Mouse (Mus musculus): Measurements from ENCODE around the gene Ptp4a2. TPM values are rescaled to one million over a fixed set of nuclear protein-coding genes. Genes with fewer than 3 reads are reported as not detected.
"Not testable (repeated sequence)": the region's sequence is repeated elsewhere in the genome, so short reads cannot be mapped to it uniquely, and the experiment has no call there.

The Ptp4a2 gene
- polyA plus RNA-seq, 1 experiment from 2014 or later = 289 TPM

GRCm38 (mm10) chr4:129882555-129883293, 71.7 kb downstream of the Ptp4a2 start:
- H3K4me3 ChIP-seq (ENCODE audit: low read length) = no peak overlapping the region; the same call in 1 of the 2 replicates
- H3K27me3 ChIP-seq (replicated peaks; ENCODE audit: control insufficient read depth, insufficient read depth, low read length) = no peaks in the 10 kb centered on the region
- peak overlapping the region; percentile 83 for H3K27ac ChIP-seq (ENCODE audit: low read length)
- H3K4me1 ChIP-seq (ENCODE audit: control insufficient read depth, insufficient read depth, low read length) = peaks cover 26% of the 10 kb centered on the region
- H3K9ac ChIP-seq (ENCODE audit: low read depth, low read length) = peak overlapping the region; percentile 45; the same call in 1 of the 2 replicates
- H3K36me3 ChIP-seq (ENCODE audit: control insufficient read depth, insufficient read depth, low read length) = no peaks in the 10 kb centered on the region
- H3K9me3 ChIP-seq (ENCODE audit: control insufficient read depth, low read length) = no peaks in the 10 kb centered on the region
- peak; percentile 39; the same call in 1 of the 2 replicates for ATAC-seq
- peak overlapping the region; percentile 26 for H3K4me2 ChIP-seq (ENCODE audit: low read depth, low read length)
- WGBS = 27% methylated on average over 11 of the region's 11 CpGs

DNA sequence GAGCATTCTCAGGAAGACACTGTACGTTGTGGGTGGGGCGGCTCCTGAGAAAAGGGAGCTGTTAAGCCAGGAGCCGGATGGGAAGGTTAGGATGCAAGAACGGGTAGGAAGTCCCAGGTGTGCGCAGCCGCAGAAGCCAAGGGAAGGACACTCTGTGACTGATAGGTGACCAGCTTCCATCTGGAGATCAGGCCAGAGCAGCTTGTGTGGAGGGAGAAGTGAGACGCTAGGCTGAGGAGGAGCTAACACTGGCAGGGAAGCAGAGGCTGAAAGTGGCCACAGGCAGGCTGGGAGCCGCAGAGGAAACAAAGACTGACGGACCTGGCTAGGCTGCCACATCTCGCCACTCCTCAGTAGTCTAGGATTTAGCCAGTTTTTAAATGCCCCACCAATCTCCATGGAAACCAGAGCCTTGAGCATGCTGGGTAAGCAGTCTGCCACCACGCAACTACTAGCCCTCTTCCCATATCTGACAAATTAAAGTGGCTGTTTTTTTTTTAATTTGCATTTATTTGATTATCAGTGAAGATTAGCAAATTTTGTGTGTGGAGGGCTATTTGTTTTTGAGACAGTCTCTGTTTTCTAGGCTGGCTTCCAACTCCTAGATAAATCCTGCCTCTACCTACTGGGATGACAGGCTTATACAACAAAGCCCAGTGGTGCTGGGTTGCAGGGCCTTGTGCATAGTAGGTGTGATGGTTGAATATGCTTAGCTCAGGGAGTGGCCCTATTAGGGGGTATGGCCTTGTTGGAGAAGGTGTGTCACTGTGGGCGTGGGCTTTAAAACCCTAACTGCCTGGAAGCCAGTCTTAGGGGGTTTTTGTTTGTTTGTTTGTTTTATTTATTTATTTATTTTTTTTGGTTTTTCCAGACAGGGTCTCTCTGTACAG, 73.3 kb downstream of the Ptp4a2 start:
- H3K36me3 ChIP-seq (ENCODE audit: control insufficient read depth, insufficient read depth, low read length) = no peaks in the 10 kb centered on the region
- WGBS = 79% methylated on average over 12 of the region's 12 CpGs
- H3K27me3 ChIP-seq (replicated peaks; ENCODE audit: control insufficient read depth, insufficient read depth, low read length) = no peaks in the 10 kb centered on the region
- H3K4me2 ChIP-seq (ENCODE audit: low read depth, low read length) = no peak overlapping the region
- no peak for ATAC-seq
- peaks cover 23% of the 10 kb centered on the region for H3K4me1 ChIP-seq (ENCODE audit: control insufficient read depth, insufficient read depth, low read length)
- H3K4me3 ChIP-seq (ENCODE audit: low read length) = no peak overlapping the region
- no peak overlapping the region for H3K27ac ChIP-seq (ENCODE audit: low read length)
- no peak overlapping the region for H3K9ac ChIP-seq (ENCODE audit: low read depth, low read length)
- no peaks in the 10 kb centered on the region for H3K9me3 ChIP-seq (ENCODE audit: control insufficient read depth, low read length)

DNA sequence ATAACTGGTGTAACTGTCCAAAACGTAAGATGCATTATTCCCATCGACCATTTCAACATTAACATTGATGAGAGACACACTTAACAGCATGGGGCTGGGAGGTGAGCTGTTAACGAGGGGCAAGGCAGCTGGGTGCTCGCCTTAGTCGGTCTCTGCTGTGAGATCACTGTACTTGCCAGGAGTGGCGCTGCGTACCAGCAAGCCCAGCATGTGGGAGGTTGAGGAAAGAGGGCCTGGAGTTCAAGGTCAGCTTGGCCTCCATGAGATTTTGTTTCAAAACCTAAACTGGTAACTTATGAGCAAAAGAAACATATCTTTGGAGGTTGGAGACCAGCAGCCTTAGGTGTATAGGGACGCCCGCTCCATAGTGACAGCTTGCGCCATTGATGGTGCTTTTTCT, 78.6 kb downstream of the Ptp4a2 start:
- Histone ChIP-seq H3K4me2 (ENCODE audit: low read depth, low read length) (no peak overlapping the region), H3K27me3 (replicated peaks; ENCODE audit: control insufficient read depth, insufficient read depth, low read length) (no peaks in the 10 kb centered on the region), H3K4me3 (ENCODE audit: low read length) (no peak overlapping the region), H3K4me1 (ENCODE audit: control insufficient read depth, insufficient read depth, low read length) (no peaks in the 10 kb centered on the region), H3K36me3 (ENCODE audit: control insufficient read depth, insufficient read depth, low read length) (no peaks in the 10 kb centered on the region), H3K9me3 (ENCODE audit: control insufficient read depth, low read length) (no peaks in the 10 kb centered on the region), H3K9ac (ENCODE audit: low read depth, low read length) (no peak overlapping the region), H3K27ac (ENCODE audit: low read length) (no peak overlapping the region)
- no peak for ATAC-seq
- 79% methylated on average over 10 of the region's 10 CpGs for WGBS

DNA sequence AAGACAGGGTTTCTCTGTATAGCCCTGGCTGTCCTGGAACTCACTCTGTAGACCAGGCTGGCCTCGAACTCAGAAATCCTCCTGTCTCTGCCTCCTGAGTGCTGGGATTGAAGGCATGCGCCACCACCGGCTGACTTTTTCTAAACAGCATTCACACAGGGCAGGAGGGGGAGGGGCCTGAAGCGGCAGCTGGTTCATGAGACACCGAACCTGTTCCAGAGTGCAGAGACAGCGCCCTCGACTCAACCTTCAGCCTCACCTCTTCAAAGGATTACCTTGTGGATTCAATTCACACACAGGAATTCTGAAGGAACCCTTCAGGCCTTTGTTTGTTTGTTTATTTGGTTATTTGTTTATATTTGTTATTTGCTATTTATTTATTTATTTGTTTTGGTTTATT, 79.1 kb downstream of the Ptp4a2 start:
- H3K4me3 ChIP-seq (ENCODE audit: low read length) = no peak overlapping the region
- ATAC-seq = no peak
- no peaks in the 10 kb centered on the region for H3K36me3 ChIP-seq (ENCODE audit: control insufficient read depth, insufficient read depth, low read length)
- no peak overlapping the region for H3K4me2 ChIP-seq (ENCODE audit: low read depth, low read length)
- no peaks in the 10 kb centered on the region for H3K9me3 ChIP-seq (ENCODE audit: control insufficient read depth, low read length)
- H3K4me1 ChIP-seq (ENCODE audit: control insufficient read depth, insufficient read depth, low read length) = no peaks in the 10 kb centered on the region
- no peak overlapping the region for H3K27ac ChIP-seq (ENCODE audit: low read length)
- H3K9ac ChIP-seq (ENCODE audit: low read depth, low read length) = no peak overlapping the region
- no peaks in the 10 kb centered on the region for H3K27me3 ChIP-seq (replicated peaks; ENCODE audit: control insufficient read depth, insufficient read depth, low read length)
- WGBS = 72% methylated on average over 7 of the region's 7 CpGs

GRCm38 (mm10) chr4:129894861-129895260, 83.8 kb downstream of the Ptp4a2 start:
- Histone ChIP-seq H3K27ac (ENCODE audit: low read length) (no peak overlapping the region), H3K27me3 (replicated peaks; ENCODE audit: control insufficient read depth, insufficient read depth, low read length) (no peaks in the 10 kb centered on the region), H3K4me1 (ENCODE audit: control insufficient read depth, insufficient read depth, low read length) (0 out of 2 replicates have a peak, but pooled peaks cover 2% of the 10 kb centered on the region), H3K9me3 (ENCODE audit: control insufficient read depth, low read length) (no peaks in the 10 kb centered on the region), H3K4me3 (ENCODE audit: low read length) (no peak overlapping the region), H3K36me3 (ENCODE audit: control insufficient read depth, insufficient read depth, low read length) (no peaks in the 10 kb centered on the region), H3K9ac (ENCODE audit: low read depth, low read length) (no peak overlapping the region), H3K4me2 (ENCODE audit: low read depth, low read length) (no peak overlapping the region)
- no peak for ATAC-seq
- WGBS = 92% methylated on average over 3 of the region's 3 CpGs

GRCm38 (mm10) chr4:129898815-129899214, 87.8 kb downstream of the Ptp4a2 start:
- H3K36me3 ChIP-seq (ENCODE audit: control insufficient read depth, insufficient read depth, low read length); ATAC-seq; H3K4me3 ChIP-seq (ENCODE audit: low read length); H3K4me1 ChIP-seq (ENCODE audit: control insufficient read depth, insufficient read depth, low read length); H3K27ac ChIP-seq (ENCODE audit: low read length); H3K9ac ChIP-seq (ENCODE audit: low read depth, low read length); H3K9me3 ChIP-seq (ENCODE audit: control insufficient read depth, low read length); H3K27me3 ChIP-seq (replicated peaks; ENCODE audit: control insufficient read depth, insufficient read depth, low read length); H3K4me2 ChIP-seq (ENCODE audit: low read depth, low read length): not testable (repeated sequence)
- 93% methylated on average over 18 of the region's 18 CpGs for WGBS

Small RNAs within 50 kb of the gene (microRNA-seq; reads per million reads assigned to microRNA genes)
- gene Gm28017 = not detected

Other genes with a start within 250 kb of the Ptp4a2 start
- gene Lck, start 237.6 kb upstream of the Ptp4a2 start, polyA plus RNA-seq (2015; fragmentation: Nextera tagmentation; extraction: Ambion mirVana) = 6.1 and 7.9 TPM in 2 replicates
- 2.3 and 2.4 TPM in 2 replicates for gene Fam167b, start 232.7 kb upstream of the Ptp4a2 start, polyA plus RNA-seq (2015; fragmentation: Nextera tagmentation; extraction: Ambion mirVana)
- 255 and 274 TPM in 2 replicates for gene Eif3i, start 210.6 kb upstream of the Ptp4a2 start, polyA plus RNA-seq (2015; fragmentation: Nextera tagmentation; extraction: Ambion mirVana)
- 180 and 186 TPM in 2 replicates for gene Tmem234, start 210.6 kb upstream of the Ptp4a2 start, polyA plus RNA-seq (2015; fragmentation: Nextera tagmentation; extraction: Ambion mirVana)
- 1.6 and 1.7 TPM in 2 replicates for gene Dcdc2b, start 197.0 kb upstream of the Ptp4a2 start, polyA plus RNA-seq (2015; fragmentation: Nextera tagmentation; extraction: Ambion mirVana)
- gene Iqcc, start 192.1 kb upstream of the Ptp4a2 start, polyA plus RNA-seq (2015; fragmentation: Nextera tagmentation; extraction: Ambion mirVana) = 24.3 and 31.2 TPM in 2 replicates
- 42.7 and 44.6 TPM in 2 replicates for gene Ccdc28b, start 187.3 kb upstream of the Ptp4a2 start, polyA plus RNA-seq (2015; fragmentation: Nextera tagmentation; extraction: Ambion mirVana)
- gene Txlna, start 170.2 kb upstream of the Ptp4a2 start, polyA plus RNA-seq (2015; fragmentation: Nextera tagmentation; extraction: Ambion mirVana) = 54.9 and 55.7 TPM in 2 replicates
- gene Kpna6, start 138.5 kb upstream of the Ptp4a2 start, polyA plus RNA-seq (2015; fragmentation: Nextera tagmentation; extraction: Ambion mirVana) = 14.4 and 15.2 TPM in 2 replicates
- 9.2 and 10.6 TPM in 2 replicates for gene Tmem39b, start 114.4 kb upstream of the Ptp4a2 start, polyA plus RNA-seq (2015; fragmentation: Nextera tagmentation; extraction: Ambion mirVana)
- gene Khdrbs1, start 68.9 kb upstream of the Ptp4a2 start, polyA plus RNA-seq (2015; fragmentation: Nextera tagmentation; extraction: Ambion mirVana) = 62.2 and 62.6 TPM in 2 replicates
- gene Spocd1, start 118.0 kb downstream of the Ptp4a2 start, polyA plus RNA-seq (2015; fragmentation: Nextera tagmentation; extraction: Ambion mirVana) = 0.04 TPM in 1 of 2 replicates, not detected in the other
- 0.99 and 1.0 TPM in 2 replicates for gene Adgrb2, start 173.7 kb downstream of the Ptp4a2 start, polyA plus RNA-seq (2015; fragmentation: Nextera tagmentation; extraction: Ambion mirVana)
- gene Col16a1, start 236.6 kb downstream of the Ptp4a2 start, polyA plus RNA-seq (2015; fragmentation: Nextera tagmentation; extraction: Ambion mirVana) = 36.3 and 45.1 TPM in 2 replicates

Measured in intestine, embryonic 16.5 days (tissue).